Mouse (Mus musculus): Measurements from ENCODE around the gene Nol10. TPM values are rescaled to one million over a fixed set of nuclear protein-coding genes. Genes with fewer than 3 reads are reported as not detected.

The Nol10 gene
- polyA plus RNA-seq, 1 experiment from 2014 or later, result 20.2 TPM

DNA sequence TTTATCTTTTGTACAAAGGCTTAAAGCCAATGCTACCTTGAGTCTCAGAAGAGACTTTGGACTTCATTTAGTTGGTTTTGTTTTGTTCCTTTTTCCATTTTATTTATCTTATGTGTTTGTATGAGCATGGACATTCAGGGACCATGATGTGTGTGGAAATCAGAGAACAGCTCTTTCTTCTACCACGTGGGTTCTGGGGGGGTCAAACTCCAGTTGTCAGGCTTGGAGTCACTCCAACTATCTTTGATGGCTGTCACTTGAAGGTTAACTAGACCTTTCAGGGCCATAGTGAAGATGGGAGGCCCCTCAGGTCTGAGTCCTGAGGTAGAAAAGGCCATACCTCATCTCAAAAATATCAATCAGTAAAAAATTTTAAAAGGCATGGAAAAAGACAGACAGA is 14.8 kb upstream of the Nol10 start:
- H3K9me3 ChIP-seq (replicated peaks), result no peaks in the 10 kb centered on the region
- no peak overlapping the region for H3K27ac ChIP-seq (replicated peaks)
- no peaks in the 10 kb centered on the region for H3K36me3 ChIP-seq
- no peak overlapping the region for H3K4me2 ChIP-seq
- H3K4me1 ChIP-seq, result no peaks in the 10 kb centered on the region
- no peaks in the 10 kb centered on the region for H3K27me3 ChIP-seq (replicated peaks)
- ATAC-seq (ENCODE audit: low FRiP score), result no peak
- H3K9ac ChIP-seq (replicated peaks), result no peak overlapping the region
- 29% methylated on average over 1 of the region's 1 CpGs for WGBS
- H3K4me3 ChIP-seq (replicated peaks), result no peak overlapping the region

DNA sequence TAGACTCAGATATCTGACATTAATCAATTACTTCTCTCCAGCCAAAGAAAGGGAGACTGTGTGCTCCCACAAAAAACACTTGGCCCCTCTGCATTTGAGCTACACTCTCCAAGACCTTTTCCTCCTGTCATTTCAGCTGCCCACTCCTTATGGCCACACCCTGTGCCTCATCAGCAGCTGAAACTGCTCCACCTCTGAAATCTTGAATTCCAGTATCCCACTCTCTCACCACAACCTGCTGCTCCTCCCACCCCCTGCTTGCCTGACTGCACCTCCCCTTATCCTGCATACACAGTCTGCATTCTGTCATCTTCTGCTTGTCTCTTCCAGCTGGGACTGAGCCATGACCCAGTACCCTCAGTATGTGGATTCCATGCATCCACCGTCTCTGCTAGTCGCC is 9.9 kb upstream of the Nol10 start:
- H3K4me1 ChIP-seq, result no peaks in the 10 kb centered on the region
- no peaks in the 10 kb centered on the region for H3K9me3 ChIP-seq (replicated peaks)
- H3K4me2 ChIP-seq, result no peak overlapping the region
- no peak overlapping the region for H3K9ac ChIP-seq (replicated peaks)
- no peak overlapping the region for H3K4me3 ChIP-seq (replicated peaks)
- no peak overlapping the region for H3K27ac ChIP-seq (replicated peaks)
- no peaks in the 10 kb centered on the region for H3K36me3 ChIP-seq
- 86% methylated on average over 2 of the region's 2 CpGs for WGBS
- ATAC-seq (ENCODE audit: low FRiP score), result no peak
- no peaks in the 10 kb centered on the region for H3K27me3 ChIP-seq (replicated peaks)

DNA sequence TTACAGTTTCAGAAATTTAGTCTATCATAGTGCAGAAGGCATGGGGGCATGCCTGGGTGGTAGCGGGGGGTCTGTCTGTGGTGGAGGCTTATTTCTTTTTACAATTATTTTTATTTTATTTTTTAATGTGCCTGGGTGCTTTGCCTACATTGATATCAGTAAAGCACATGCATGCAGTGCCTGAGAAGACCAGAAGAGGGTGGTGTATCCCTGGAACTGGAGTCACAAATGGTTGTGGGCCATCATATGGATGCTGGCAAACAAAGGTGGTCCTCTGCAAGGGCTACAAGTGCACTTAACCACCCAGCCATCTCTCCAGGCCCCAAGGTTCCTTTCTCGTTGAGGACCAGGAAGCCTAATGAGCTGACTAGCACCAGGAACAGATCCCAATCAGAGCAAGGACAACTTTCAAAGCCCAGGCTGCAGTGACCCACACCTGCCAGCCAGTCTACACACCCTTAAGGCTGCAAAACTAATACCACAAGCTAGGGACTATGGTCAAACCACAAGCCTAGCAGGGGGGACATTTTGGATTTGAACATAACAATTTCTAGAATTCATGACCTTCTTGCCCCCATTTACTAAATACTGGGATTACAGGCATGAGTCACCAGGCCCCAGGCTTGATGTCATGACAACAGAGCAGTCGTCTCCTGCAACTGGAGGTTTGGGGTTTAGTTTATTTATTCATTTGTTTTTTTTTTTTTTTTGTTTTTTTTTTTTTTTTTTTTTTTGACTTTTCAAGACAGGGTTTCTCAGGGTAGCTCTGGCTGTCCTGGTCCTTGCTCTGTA is 8.9 kb upstream of the Nol10 start:
- H3K9ac ChIP-seq (replicated peaks), result no peak overlapping the region
- no peaks in the 10 kb centered on the region for H3K27me3 ChIP-seq (replicated peaks)
- no peaks in the 10 kb centered on the region for H3K9me3 ChIP-seq (replicated peaks)
- no peaks in the 10 kb centered on the region for H3K36me3 ChIP-seq
- 77% methylated on average over 3 of the region's 3 CpGs for WGBS
- H3K4me2 ChIP-seq, result no peak overlapping the region
- no peak for ATAC-seq (ENCODE audit: low FRiP score)
- H3K27ac ChIP-seq (replicated peaks), result no peak overlapping the region
- no peaks in the 10 kb centered on the region for H3K4me1 ChIP-seq
- no peak overlapping the region for H3K4me3 ChIP-seq (replicated peaks)

DNA sequence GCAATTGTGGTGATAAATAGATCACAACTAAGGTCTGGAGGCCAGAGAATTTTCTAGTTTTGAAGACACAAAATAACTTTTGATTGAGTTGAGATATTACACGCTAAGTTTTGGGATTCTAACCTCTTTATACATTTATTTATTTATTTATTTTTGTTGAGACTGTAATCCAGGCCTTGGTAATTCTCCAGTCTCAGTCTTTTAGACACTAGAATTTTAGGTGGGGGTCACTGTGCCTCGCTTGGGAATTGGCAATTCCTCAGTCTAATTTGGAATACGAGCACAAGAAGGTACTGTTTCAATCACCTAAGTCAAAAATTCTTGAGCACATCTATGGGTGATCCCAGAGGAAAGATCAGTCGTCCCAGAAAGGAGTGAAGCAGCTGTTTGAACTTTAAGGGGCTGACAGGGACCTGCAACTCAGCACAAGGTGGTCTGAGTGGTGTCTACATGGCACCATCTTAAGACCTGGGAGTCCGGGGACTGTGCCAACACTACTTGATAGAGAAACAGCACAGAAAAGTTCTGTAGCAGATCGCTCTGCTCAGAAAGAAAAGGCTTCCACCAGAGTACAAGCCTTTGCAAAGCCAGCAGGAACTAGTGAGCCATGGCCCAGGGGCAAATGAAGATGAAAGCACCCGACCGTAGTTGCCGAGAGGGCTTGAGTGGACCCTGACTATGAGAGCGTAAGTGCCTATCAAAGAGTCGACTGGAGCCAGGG is 771 bp upstream of the Nol10 start:
- Histone ChIP-seq H3K9me3 (replicated peaks) (no peaks in the 10 kb centered on the region), H3K4me1 (peaks cover 16% of the 10 kb centered on the region), H3K36me3 (peaks cover 3% of the 10 kb centered on the region; the same call in 1 of the 2 replicates), H3K4me3 (replicated peaks) (peak overlapping the region; percentile 81), H3K27me3 (replicated peaks) (no peaks in the 10 kb centered on the region), H3K4me2 (peak overlapping the region; percentile 84), H3K27ac (replicated peaks) (peak overlapping the region; percentile 68), H3K9ac (replicated peaks) (peak overlapping the region; percentile 73)
- ATAC-seq (ENCODE audit: low FRiP score), result peak; percentile 52; the same call in 1 of the 2 replicates
- 40% methylated on average over 11 of the region's 11 CpGs for WGBS

- Histone ChIP-seq H3K4me2 (no peak overlapping the region), H3K36me3 (peaks cover 24% of the 10 kb centered on the region), H3K9ac (replicated peaks) (no peak overlapping the region), H3K27me3 (replicated peaks) (no peaks in the 10 kb centered on the region), H3K4me3 (replicated peaks) (no peak overlapping the region), H3K4me1 (peaks cover 16% of the 10 kb centered on the region), H3K27ac (replicated peaks) (no peak overlapping the region), H3K9me3 (replicated peaks) (no peaks in the 10 kb centered on the region)
- no peak for ATAC-seq (ENCODE audit: low FRiP score)
These were observed 1.8 kb downstream of the Nol10 start for GRCm38 (mm10) chr12:17350106-17350505.

DNA sequence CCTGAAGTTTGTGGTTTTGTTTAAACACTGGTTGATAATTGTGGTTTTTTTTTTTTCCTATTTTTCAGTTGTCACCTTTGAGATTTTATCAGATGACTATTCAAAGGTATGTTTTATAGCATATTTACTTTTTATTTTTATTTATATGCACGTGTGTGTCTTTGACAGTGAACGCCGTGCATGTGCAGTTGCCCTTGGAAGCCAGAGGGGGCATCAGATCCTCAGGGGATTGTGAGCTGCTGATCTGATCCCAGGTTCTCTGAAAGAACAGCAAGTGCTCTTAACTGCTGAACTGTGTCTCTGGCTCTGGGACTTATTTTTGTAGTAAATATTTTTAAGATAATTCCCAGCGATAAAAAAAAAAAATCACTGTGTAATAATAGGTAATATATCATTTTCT is 8.6 kb downstream of the Nol10 start:
- 89% methylated on average over 4 of the region's 4 CpGs for WGBS
- no peak overlapping the region for H3K9ac ChIP-seq (replicated peaks)
- no peaks in the 10 kb centered on the region for H3K27me3 ChIP-seq (replicated peaks)
- H3K4me1 ChIP-seq, result no peaks in the 10 kb centered on the region
- no peak for ATAC-seq (ENCODE audit: low FRiP score)
- H3K27ac ChIP-seq (replicated peaks), result no peak overlapping the region
- peaks cover 66% of the 10 kb centered on the region for H3K36me3 ChIP-seq
- H3K9me3 ChIP-seq (replicated peaks), result no peaks in the 10 kb centered on the region
- H3K4me3 ChIP-seq (replicated peaks), result no peak overlapping the region
- no peak overlapping the region for H3K4me2 ChIP-seq

DNA sequence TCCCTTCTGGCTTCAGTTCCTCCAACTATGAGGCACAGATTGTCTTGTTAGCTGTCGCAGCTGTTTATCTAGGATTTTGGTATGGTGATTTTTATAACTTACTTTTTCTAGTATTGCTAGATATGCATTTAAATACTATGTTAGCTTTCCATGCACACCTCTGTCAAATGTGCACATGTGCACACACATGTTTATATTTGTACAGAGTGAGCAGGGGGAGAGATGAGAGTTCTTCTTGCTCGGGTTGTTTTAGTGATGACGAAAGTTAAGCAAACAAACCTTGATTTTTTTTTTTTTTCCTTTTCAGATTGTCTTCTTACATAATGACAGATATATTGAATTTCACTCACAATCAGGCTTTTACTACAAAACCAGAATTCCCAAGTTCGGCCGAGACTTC is 9.5 kb downstream of the Nol10 start:
- no peak overlapping the region for H3K27ac ChIP-seq (replicated peaks)
- H3K4me1 ChIP-seq, result no peaks in the 10 kb centered on the region
- H3K36me3 ChIP-seq, result peaks cover 73% of the 10 kb centered on the region
- ATAC-seq (ENCODE audit: low FRiP score), result no peak
- WGBS, result 96% methylated on average over 5 of the region's 5 CpGs
- H3K9me3 ChIP-seq (replicated peaks), result no peaks in the 10 kb centered on the region
- H3K27me3 ChIP-seq (replicated peaks), result no peaks in the 10 kb centered on the region
- no peak overlapping the region for H3K4me2 ChIP-seq
- no peak overlapping the region for H3K9ac ChIP-seq (replicated peaks)
- no peak overlapping the region for H3K4me3 ChIP-seq (replicated peaks)

DNA sequence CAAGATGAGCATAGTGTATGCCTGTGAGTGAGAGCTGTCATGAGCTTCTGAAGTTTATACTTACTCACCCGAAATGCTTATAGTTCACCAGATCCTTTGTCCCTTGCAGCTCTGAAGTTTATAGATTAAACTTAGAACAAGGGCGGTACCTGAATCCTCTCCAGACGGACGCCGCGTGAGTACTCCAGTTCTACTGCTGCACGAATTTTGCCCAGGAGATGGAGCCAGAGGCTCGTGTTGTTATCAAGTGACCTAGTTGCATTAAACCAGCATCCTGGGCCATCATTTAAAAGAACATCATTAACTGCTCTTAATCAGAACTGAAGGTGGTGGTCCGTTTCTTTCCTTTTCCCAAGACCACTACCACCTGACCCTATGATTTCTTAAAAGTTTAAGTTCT is 10.7 kb downstream of the Nol10 start:
- no peaks in the 10 kb centered on the region for H3K4me1 ChIP-seq
- no peak for ATAC-seq (ENCODE audit: low FRiP score)
- no peak overlapping the region for H3K4me3 ChIP-seq (replicated peaks)
- no peaks in the 10 kb centered on the region for H3K9me3 ChIP-seq (replicated peaks)
- no peaks in the 10 kb centered on the region for H3K27me3 ChIP-seq (replicated peaks)
- no peak overlapping the region for H3K27ac ChIP-seq (replicated peaks)
- H3K9ac ChIP-seq (replicated peaks), result no peak overlapping the region
- H3K4me2 ChIP-seq, result no peak overlapping the region
- H3K36me3 ChIP-seq, result peaks cover 73% of the 10 kb centered on the region
- WGBS, result 89% methylated on average over 9 of the region's 9 CpGs

GRCm38 (mm10) chr12:17360104-17360503 is 11.8 kb downstream of the Nol10 start:
- Histone ChIP-seq H3K4me1 (no peaks in the 10 kb centered on the region), H3K9me3 (replicated peaks) (no peaks in the 10 kb centered on the region), H3K4me2 (no peak overlapping the region), H3K27me3 (replicated peaks) (no peaks in the 10 kb centered on the region), H3K4me3 (replicated peaks) (no peak overlapping the region), H3K9ac (replicated peaks) (no peak overlapping the region), H3K27ac (replicated peaks) (no peak overlapping the region), H3K36me3 (peaks cover 70% of the 10 kb centered on the region)
- WGBS, result 44% methylated on average over 9 of the region's 9 CpGs
- no peak for ATAC-seq (ENCODE audit: low FRiP score)

- Histone ChIP-seq H3K4me3 (replicated peaks) (no peak overlapping the region), H3K9me3 (replicated peaks) (no peaks in the 10 kb centered on the region), H3K9ac (replicated peaks) (no peak overlapping the region), H3K27ac (replicated peaks) (no peak overlapping the region), H3K36me3 (peaks cover 67% of the 10 kb centered on the region), H3K4me1 (no peaks in the 10 kb centered on the region), H3K27me3 (replicated peaks) (no peaks in the 10 kb centered on the region), H3K4me2 (no peak overlapping the region)
- 10% methylated on average over 4 of the region's 4 CpGs for WGBS
- ATAC-seq (ENCODE audit: low FRiP score), result no peak; the same call in 1 of the 2 replicates
These were observed 12.4 kb downstream of the Nol10 start for GRCm38 (mm10) chr12:17360650-17361049.

GRCm38 (mm10) chr12:17362316-17362715 is 14.1 kb downstream of the Nol10 start:
- H3K36me3 ChIP-seq, result peaks cover 70% of the 10 kb centered on the region
- WGBS, result 90% methylated on average over 5 of the region's 5 CpGs

DNA sequence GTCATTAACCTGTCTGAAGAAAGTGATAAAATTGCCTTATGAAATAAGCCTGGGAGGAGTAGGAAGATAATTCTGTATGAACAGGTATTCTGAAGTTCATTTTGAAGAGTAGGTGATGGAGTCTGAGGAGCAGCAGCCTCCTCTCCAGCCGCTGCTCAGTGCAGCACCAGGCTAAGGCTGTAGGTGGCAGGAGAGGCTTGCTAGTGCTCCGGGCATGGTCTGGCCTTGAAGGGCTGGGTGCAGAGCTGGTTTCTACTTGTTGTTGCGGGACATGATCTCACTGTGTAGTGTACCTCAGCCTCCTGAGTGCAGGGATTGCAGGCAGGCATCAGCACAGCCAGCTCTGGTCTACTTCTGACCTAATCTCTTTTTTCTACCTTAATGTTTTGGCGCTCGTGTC is 18.7 kb downstream of the Nol10 start:
- Histone ChIP-seq H3K4me3 (replicated peaks) (no peak overlapping the region), H3K4me1 (no peaks in the 10 kb centered on the region), H3K27me3 (replicated peaks) (no peaks in the 10 kb centered on the region), H3K27ac (replicated peaks) (no peak overlapping the region), H3K9ac (replicated peaks) (no peak overlapping the region), H3K36me3 (peaks cover 67% of the 10 kb centered on the region), H3K9me3 (replicated peaks) (no peaks in the 10 kb centered on the region), H3K4me2 (no peak overlapping the region)
- ATAC-seq (ENCODE audit: low FRiP score), result peak; percentile 70
- WGBS, result 72% methylated on average over 5 of the region's 5 CpGs

More at GRCm38 (mm10) chr12:17362316-17362715, 14.1 kb downstream of the Nol10 start:
- H3K9ac ChIP-seq (replicated peaks), result no peak overlapping the region
- H3K4me3 ChIP-seq (replicated peaks), result no peak overlapping the region
- H3K4me2 ChIP-seq, result no peak overlapping the region
- H3K27ac ChIP-seq (replicated peaks), result no peak overlapping the region
- H3K9me3 ChIP-seq (replicated peaks), result no peaks in the 10 kb centered on the region
- H3K4me1 ChIP-seq, result no peaks in the 10 kb centered on the region
- H3K27me3 ChIP-seq (replicated peaks), result no peaks in the 10 kb centered on the region
- ATAC-seq (ENCODE audit: low FRiP score), result no peak

Data from neural tube, embryonic 15.5 days (tissue).